Comparison of ENCODE assay signal across 20 mouse cellular contexts in genomic region chr19:28722626-28723025, GRCm38 (mm10). TPM values are rescaled to one million over a fixed set of nuclear protein-coding genes. Genes with fewer than 3 reads are reported as not detected.
DNase-seq lines count a peak whose midpoint lies in the region; ATAC-seq and TF ChIP-seq lines count a peak whose summit lies in the region.
"Had no signal": no experiment of that assay in that cellular context is flagged by ENCODE, and none has a peak within 500 bp of the region (broad histone marks: within the 10 kb centered on the region; RNA-seq: fewer than 3 reads in every experiment).

No protein-coding gene starts in this region.

- DNase-seq in cerebellum, postnatal 14 days = peak; percentile 48 to 62
- no peak for DNase-seq in cerebellum, adult 18-20 months
- peak; percentile 24 for DNase-seq in heart, adult 11 months
- no peak for DNase-seq in heart, postnatal 10 days
- peak; percentile 15 for DNase-seq in intestine, embryonic 14.5 days (ENCODE audit: low spot score)
- DNase-seq: adrenal gland, adult 2 months; adrenal gland, postnatal 10 days; adrenal gland, postnatal 25 days; cerebellum, adult 11-12 months; cerebellum, adult 8-10 months; embryo, embryonic 11 days had no signal

- no peaks in the 10 kb centered on the region for H3K27me3 ChIP-seq in intestine, embryonic 14.5 days (replicated peaks; ENCODE audit: control insufficient read depth, insufficient read depth, low read length)
- H3K27me3 ChIP-seq in intestine, postnatal 0 days (replicated peaks; ENCODE audit: control insufficient read depth, insufficient read depth, low read length) = no peaks in the 10 kb centered on the region
- H3K27me3 ChIP-seq: embryonic facial prominence, embryonic 13.5 days; embryonic facial prominence, embryonic 15.5 days had no signal

- H3K4me3 ChIP-seq in intestine, embryonic 14.5 days (ENCODE audit: low read depth, low read length) = no peak overlapping the region
- no peak overlapping the region for H3K4me3 ChIP-seq in intestine, postnatal 0 days (ENCODE audit: low read depth, low read length)
- H3K4me3 ChIP-seq: embryonic facial prominence, embryonic 13.5 days; embryonic facial prominence, embryonic 15.5 days; erythroblast, embryonic 14.5 days; forebrain, embryonic 10.5 days; forebrain, embryonic 12.5 days had no signal

- no peak for ATAC-seq in intestine, embryonic 14.5 days (replicated peaks; ENCODE audit: low FRiP score, low TSS enrichment, low read depth)
- no peak for ATAC-seq in intestine, postnatal 0 days
- ATAC-seq: forebrain, embryonic 14.5 days; forebrain, embryonic 16.5 days had no signal

- no peaks in the 10 kb centered on the region for H3K36me3 ChIP-seq in intestine, embryonic 14.5 days (ENCODE audit: control insufficient read depth, insufficient read depth, low read length)
- H3K36me3 ChIP-seq in intestine, postnatal 0 days (ENCODE audit: control insufficient read depth, insufficient read depth) = no peaks in the 10 kb centered on the region
- H3K36me3 ChIP-seq: embryonic facial prominence, embryonic 13.5 days; embryonic facial prominence, embryonic 15.5 days; forebrain, embryonic 10.5 days; forebrain, embryonic 12.5 days had no signal

- H3K9me3 ChIP-seq in intestine, embryonic 14.5 days (ENCODE audit: control insufficient read depth, low read length) = no peaks in the 10 kb centered on the region
- no peaks in the 10 kb centered on the region for H3K9me3 ChIP-seq in intestine, postnatal 0 days (ENCODE audit: control insufficient read depth)
- H3K9me3 ChIP-seq: embryonic facial prominence, embryonic 13.5 days; embryonic facial prominence, embryonic 15.5 days; forebrain, embryonic 10.5 days; forebrain, embryonic 12.5 days had no signal

- TF ChIP-seq CTCF in intestine, postnatal 0 days (IDR thresholded peaks at IDR 0.05; ENCODE audit: low read depth) = no peak

- H3K27ac ChIP-seq in intestine, embryonic 14.5 days (ENCODE audit: low read depth) = no peak overlapping the region
- no peak overlapping the region for H3K27ac ChIP-seq in intestine, postnatal 0 days (ENCODE audit: low read depth, low read length)
- H3K27ac ChIP-seq: embryonic facial prominence, embryonic 13.5 days; embryonic facial prominence, embryonic 15.5 days; forebrain, embryonic 10.5 days; forebrain, embryonic 12.5 days had no signal

- no peak overlapping the region for H3K9ac ChIP-seq in intestine, embryonic 14.5 days (ENCODE audit: low read length)
- no peak overlapping the region for H3K9ac ChIP-seq in intestine, postnatal 0 days (ENCODE audit: low read depth, low read length)
- H3K9ac ChIP-seq: embryonic facial prominence, embryonic 13.5 days; embryonic facial prominence, embryonic 15.5 days; forebrain, embryonic 12.5 days had no signal

- H3K4me1 ChIP-seq in intestine, embryonic 14.5 days (replicated peaks; ENCODE audit: control insufficient read depth, insufficient read depth, low read length) = no peaks in the 10 kb centered on the region
- no peaks in the 10 kb centered on the region for H3K4me1 ChIP-seq in intestine, postnatal 0 days (replicated peaks; ENCODE audit: control insufficient read depth, insufficient read depth, low read length)
- H3K4me1 ChIP-seq: embryonic facial prominence, embryonic 13.5 days; embryonic facial prominence, embryonic 15.5 days; forebrain, embryonic 12.5 days had no signal

- no peak overlapping the region for H3K4me2 ChIP-seq in intestine, embryonic 14.5 days (ENCODE audit: low read length)
- no peak overlapping the region for H3K4me2 ChIP-seq in intestine, postnatal 0 days (replicated peaks; ENCODE audit: low read depth)
- H3K4me2 ChIP-seq: embryonic facial prominence, embryonic 13.5 days; embryonic facial prominence, embryonic 15.5 days; forebrain, embryonic 12.5 days had no signal

- intact Hi-C loops in heart, postnatal 10 days (cut with DNase I) = loop anchor here (10.0 kb wide), 1 partner anchor 188 kb away; no protein-coding TSS in a partner anchor

- 78% methylated on average over 4 of the region's 4 CpGs for WGBS in intestine, embryonic 14.5 days
- WGBS in intestine, postnatal 0 days = 71% methylated on average over 4 of the region's 4 CpGs

RNA-seq across cellular contexts. Expression of gene Glis3, which starts 42.7 kb away (rescaled TPM):
- 1 to 10 TPM; 1.7 to 2.0 TPM for total RNA-seq in heart, postnatal 10 days (2021)
- 1.9 and 2.1 TPM in 2 replicates for polyA plus RNA-seq in intestine, embryonic 14.5 days (2014; fragmentation: Nextera tagmentation; extraction: Ambion mirVana)
- polyA plus RNA-seq in intestine, postnatal 0 days (2015; fragmentation: Nextera tagmentation; extraction: Ambion mirVana) = 0.59 and 0.86 TPM in 2 replicates
- total RNA-seq: MEL had no signal

Comparison
In these comparisons a context has a peak if more than half of its experiments do, and no peak if none do; other contexts are left out.
1. DNase-seq: peak in cerebellum, postnatal 14 days (2 of 2), heart, adult 11 months (single experiment) and intestine, embryonic 14.5 days (single experiment); none in cerebellum, adult 18-20 months (0 of 2) and heart, postnatal 10 days (0 of 2).